Mouse (Mus musculus) thymus, postnatal 4 days (tissue): Measurements from ENCODE around the gene Myom3.
"Not testable (repeated sequence)": the region's sequence is repeated elsewhere in the genome, so short reads cannot be mapped to it uniquely, and the experiment has no call there.

Experiments
- DNase-seq: peaks from one replicate; pipeline ENCODE4 v3.0.0; 2021

The Myom3 gene

GRCm38 (mm10) chr4:135759356-135759976 is at the start of gene Myom3:
TSS of gene Myom3 (plus strand) at chr4:135759715.
- DNase-seq: peak; percentile 13

GRCm38 (mm10) chr4:135710392-135710791 is 49.1 kb upstream of the Myom3 start:
- DNase-seq: no peak

- no peak for DNase-seq
Measured at GRCm38 (mm10) chr4:135714776-135715175, 44.7 kb upstream of the Myom3 start.

- not testable (repeated sequence) for DNase-seq
Measured at GRCm38 (mm10) chr4:135716438-135716837, 43.1 kb upstream of the Myom3 start.

GRCm38 (mm10) chr4:135722540-135723290 is 36.8 kb upstream of the Myom3 start:
- DNase-seq: peak; percentile 19

GRCm38 (mm10) chr4:135726416-135726815 is 33.1 kb upstream of the Myom3 start:
- DNase-seq: no peak

GRCm38 (mm10) chr4:135727817-135728216 is 31.7 kb upstream of the Myom3 start, which contains the start of gene Il22ra1:
TSS of gene Il22ra1 (plus strand) at chr4:135728172.
- DNase-seq: no peak

GRCm38 (mm10) chr4:135730204-135730603 is 29.3 kb upstream of the Myom3 start:
- DNase-seq: no peak

- no peak for DNase-seq
Measured at GRCm38 (mm10) chr4:135730951-135731350, 28.6 kb upstream of the Myom3 start.

GRCm38 (mm10) chr4:135733901-135734300 is 25.6 kb upstream of the Myom3 start:
- DNase-seq: no peak

- no peak for DNase-seq
Measured at GRCm38 (mm10) chr4:135736903-135737302, 22.6 kb upstream of the Myom3 start.

- no peak for DNase-seq
Measured at GRCm38 (mm10) chr4:135738237-135738636, 21.3 kb upstream of the Myom3 start.

GRCm38 (mm10) chr4:135739148-135739547 is 20.4 kb upstream of the Myom3 start:
- DNase-seq: no peak

GRCm38 (mm10) chr4:135739672-135740071 is 19.8 kb upstream of the Myom3 start:
- DNase-seq: no peak

- no peak for DNase-seq
Measured at GRCm38 (mm10) chr4:135743520-135743919, 16.0 kb upstream of the Myom3 start.

GRCm38 (mm10) chr4:135744726-135745448 is 14.6 kb upstream of the Myom3 start:
- DNase-seq: no peak

GRCm38 (mm10) chr4:135745613-135746012 is 13.9 kb upstream of the Myom3 start:
- no peak for DNase-seq

- DNase-seq: peak; percentile 43
Measured at GRCm38 (mm10) chr4:135750896-135751295, 8.6 kb upstream of the Myom3 start.

GRCm38 (mm10) chr4:135752106-135752778 is 7.3 kb upstream of the Myom3 start:
- no peak for DNase-seq

GRCm38 (mm10) chr4:135752779-135753164 is 6.7 kb upstream of the Myom3 start:
- no peak for DNase-seq

- peak; percentile 20 for DNase-seq
Measured at GRCm38 (mm10) chr4:135758331-135758730, 1.2 kb upstream of the Myom3 start.

- DNase-seq: no peak
Measured at GRCm38 (mm10) chr4:135758825-135759224, 690 bp upstream of the Myom3 start.

GRCm38 (mm10) chr4:135761048-135761447 is 1.5 kb downstream of the Myom3 start:
- no peak for DNase-seq
